Mouse (Mus musculus) thymus, postnatal 10 days (tissue): ENCODE data around the gene Eef2.
"Not testable (repeated sequence)": the region's sequence is repeated elsewhere in the genome, so short reads cannot be mapped to it uniquely, and the experiment has no call there.

ENCODE experiments used
- DNase-seq, 2 experiments: peaks; one replicate each; pipeline ENCODE4 v3.0.0; 2021; ENCODE audit warnings: low spot score in 2 of 2

Eef2 gene

GRCm38 (mm10) chr10:81180946-81181345, 4.5 kb downstream of the Eef2 start:
- DNase-seq: no peak

DNA sequence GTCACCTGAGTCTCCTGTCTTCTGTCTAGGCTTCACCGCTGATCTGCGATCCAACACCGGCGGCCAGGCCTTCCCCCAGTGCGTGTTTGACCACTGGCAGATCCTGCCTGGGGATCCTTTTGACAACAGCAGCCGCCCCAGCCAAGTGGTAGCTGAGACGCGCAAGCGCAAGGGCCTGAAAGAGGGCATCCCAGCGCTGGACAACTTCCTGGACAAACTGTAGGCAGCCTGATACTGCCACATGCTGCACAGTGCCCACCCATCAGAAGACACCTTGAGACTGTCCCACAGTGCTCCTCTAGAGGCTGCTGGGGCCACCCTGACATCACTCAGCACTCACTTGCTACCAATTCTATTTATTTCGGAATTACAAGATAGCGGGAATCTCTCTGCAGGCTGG, 5.4 kb downstream of the Eef2 start:
- DNase-seq: not testable (repeated sequence)

GRCm38 (mm10) chr10:81182336-81183333, 6.2 kb downstream of the Eef2 start, which contains the start of gene Dapk3:
TSS of gene Dapk3 (plus strand) at chr10:81183005.
- DNase-seq: peak; percentile 93 to 94

DNA sequence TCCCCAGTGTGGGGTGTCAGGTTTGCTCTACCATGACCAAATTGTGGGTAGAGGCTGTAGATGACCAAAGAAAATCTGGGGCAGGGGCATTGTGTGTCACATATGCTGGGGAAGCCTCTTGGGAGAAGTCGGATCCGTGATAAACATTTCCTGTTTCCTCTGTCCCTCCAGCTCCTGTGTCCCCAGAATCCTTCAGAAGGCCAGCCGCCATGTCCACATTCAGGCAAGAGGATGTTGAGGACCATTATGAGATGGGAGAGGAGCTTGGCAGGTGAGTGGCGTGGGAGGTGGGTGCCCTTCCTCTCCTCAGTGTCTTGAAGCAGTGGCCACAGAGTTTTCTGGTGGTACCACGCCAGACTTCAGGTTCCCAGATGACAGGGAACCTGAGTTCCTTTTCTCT, 7.4 kb downstream of the Eef2 start, which contains the start of gene 4930442H23Rik:
Gene 4930442H23Rik, minus strand, starts transcription at position 45 of the 400 bp plus-strand sequence.
- DNase-seq: no peak

DNA sequence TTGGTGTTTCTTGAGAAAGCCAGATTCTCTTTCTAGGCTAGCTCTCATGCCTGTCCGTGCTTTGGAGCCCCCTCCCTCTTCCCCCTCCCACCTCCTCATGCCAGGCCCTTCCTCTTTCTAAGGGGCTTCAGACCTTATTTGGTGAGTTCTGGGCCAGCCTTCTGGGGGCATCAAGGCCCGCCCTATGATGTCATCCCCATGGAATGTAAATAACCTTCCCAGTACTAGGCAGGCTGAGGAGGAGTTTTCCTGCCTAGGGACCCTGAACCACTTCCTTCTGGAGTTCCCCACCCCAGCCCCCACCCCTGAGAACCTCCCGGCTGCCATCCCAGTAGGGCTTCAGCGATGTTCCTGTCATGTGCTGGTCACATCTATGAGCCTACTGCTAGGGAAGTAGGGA, 8.3 kb downstream of the Eef2 start:
- DNase-seq: no peak

GRCm38 (mm10) chr10:81187161-81187560, 10.7 kb downstream of the Eef2 start:
- no peak for DNase-seq

DNA sequence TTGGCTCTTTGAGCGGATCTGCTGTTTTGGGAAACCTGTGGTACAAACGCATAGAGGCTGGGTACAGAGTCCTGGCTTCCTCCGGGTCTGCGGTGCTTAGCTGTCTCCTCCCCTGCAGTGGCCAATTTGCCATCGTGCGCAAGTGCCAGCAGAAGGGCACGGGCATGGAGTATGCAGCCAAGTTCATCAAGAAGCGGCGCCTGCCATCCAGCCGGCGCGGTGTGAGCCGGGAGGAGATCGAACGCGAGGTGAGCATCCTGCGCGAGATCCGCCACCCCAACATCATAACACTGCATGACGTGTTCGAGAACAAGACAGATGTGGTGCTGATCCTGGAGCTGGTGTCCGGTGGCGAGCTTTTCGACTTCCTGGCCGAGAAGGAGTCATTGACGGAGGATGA, 13.4 kb downstream of the Eef2 start:
- no peak for DNase-seq

GRCm38 (mm10) chr10:81190236-81190911, 13.9 kb downstream of the Eef2 start:
- DNase-seq: no peak

GRCm38 (mm10) chr10:81190912-81191321, 14.5 kb downstream of the Eef2 start:
- DNase-seq: no peak

GRCm38 (mm10) chr10:81191342-81191982, 15.0 kb downstream of the Eef2 start:
- no peak for DNase-seq

GRCm38 (mm10) chr10:81192270-81192967, 16.0 kb downstream of the Eef2 start:
- DNase-seq: peak; percentile 79 to 84

- peak in 1 of 2 experiments; percentile 30 for DNase-seq
Observed at GRCm38 (mm10) chr10:81192968-81193501, 16.6 kb downstream of the Eef2 start.

DNA sequence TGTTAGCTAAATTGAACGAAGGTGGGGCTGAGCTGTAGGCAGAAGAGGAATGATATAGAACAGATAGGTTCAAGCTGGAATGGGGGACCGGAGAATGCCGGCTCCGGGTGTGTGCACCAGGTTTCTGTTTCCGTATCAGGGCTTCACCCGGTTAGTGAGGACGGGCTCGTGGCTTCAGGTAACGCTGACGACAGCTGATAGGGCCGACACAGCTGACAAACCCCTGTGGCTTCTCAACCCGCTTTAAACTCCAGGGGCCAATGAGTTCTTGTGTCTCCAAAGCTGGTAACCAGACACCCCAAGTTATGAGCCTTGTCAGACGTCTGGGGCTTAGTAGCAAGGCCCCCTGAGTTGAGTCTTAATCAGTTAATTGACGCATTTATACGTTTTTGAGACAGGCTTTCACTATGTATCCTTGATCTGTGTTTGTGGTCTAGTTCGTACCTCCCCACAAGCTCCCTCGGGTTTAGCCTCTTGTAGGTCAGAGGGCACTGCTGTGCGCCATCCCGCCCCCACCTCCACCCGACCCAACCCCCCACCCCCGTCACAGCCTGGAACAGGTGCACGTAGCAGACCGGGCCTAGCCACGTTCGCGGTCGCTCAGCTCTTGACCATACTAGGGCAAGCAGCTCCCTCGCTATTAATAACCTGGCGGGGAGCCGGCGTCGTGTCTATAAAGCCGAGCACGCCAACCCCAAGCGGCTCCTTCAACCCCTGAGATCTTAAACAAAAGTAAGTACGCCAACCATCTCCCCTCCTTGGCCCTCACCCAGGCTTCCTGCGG, 17.8 kb downstream of the Eef2 start:
- DNase-seq: peak in 1 of 2 experiments; percentile 31

- no peak for DNase-seq
Observed at GRCm38 (mm10) chr10:81195300-81195699, 18.9 kb downstream of the Eef2 start.

GRCm38 (mm10) chr10:81196470-81197065, 20.1 kb downstream of the Eef2 start:
- DNase-seq: no peak

DNA sequence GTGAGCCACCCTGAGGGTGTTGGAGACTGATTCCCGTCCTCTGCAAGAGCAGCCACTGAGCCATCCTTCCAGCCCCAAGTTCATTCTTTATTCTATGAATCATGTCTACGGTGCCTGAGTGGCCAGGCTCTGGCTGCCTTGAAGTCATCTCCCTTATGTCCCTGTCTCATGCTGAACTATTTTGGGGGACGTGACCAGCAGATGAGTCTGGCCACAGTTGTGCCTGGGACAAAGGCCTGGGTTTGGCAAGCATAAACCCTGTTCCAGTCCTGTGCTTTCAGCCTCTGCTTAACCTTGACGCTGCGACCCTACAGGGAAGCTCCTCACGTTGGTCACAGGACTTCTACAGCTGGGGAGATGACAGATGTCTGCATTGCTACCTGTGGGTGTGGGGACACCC, 20.9 kb downstream of the Eef2 start:
- DNase-seq: no peak

- DNase-seq: peak in 1 of 2 experiments; percentile 72
Observed at GRCm38 (mm10) chr10:81198230-81198629, 21.8 kb downstream of the Eef2 start.

GRCm38 (mm10) chr10:81198990-81199389, 22.6 kb downstream of the Eef2 start:
- DNase-seq: no peak

DNA sequence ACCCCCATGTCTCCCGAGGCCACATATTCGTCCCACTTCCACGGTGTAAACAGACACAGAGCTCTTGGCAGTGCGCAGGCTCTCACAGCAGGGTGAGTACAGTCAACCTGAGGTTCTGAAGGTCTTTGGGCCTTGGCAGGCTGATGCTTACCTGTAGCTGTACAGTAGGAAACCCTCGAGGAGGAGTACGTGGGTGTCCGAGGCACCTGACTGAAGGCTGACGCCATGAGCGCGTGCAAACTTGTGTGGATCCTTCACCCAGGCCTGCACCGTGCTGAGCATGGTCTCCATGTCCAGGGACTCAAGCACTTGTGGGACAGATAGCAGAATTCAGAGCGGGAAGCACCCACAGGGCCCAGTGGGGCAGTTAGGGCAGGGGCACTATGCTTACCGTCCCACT, 23.7 kb downstream of the Eef2 start:
- DNase-seq: no peak
